Mouse (Mus musculus) embryo, embryonic 9.5 days (tissue): Measurements from ENCODE around the gene Spred2.

Experiments
- DNase-seq: peaks from one replicate; pipeline ENCODE4 v3.0.0-alpha.2; 2017; ENCODE audit errors: extremely low spot score

Spred2 gene

DNA sequence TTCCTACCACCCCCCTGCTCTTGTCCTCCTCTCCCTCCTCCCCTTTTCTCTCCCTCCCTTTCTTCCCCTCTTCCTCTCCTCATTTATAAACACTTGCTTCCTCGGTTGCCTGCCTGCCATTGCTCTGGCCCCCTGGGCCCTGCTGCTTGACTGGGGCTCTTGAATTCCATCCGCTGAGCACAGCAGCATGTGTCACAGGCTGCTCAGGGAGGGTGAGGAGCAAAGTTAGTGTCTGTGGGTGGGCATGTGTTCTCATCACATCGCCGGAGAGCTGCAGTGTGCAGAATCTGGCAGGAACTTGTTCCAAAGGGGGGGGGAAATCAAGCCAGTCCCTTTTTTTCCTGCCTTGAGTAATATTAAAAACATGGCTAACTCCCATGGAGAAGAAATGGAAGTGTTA is 59.1 kb downstream of the Spred2 start:
- DNase-seq: no peak

DNA sequence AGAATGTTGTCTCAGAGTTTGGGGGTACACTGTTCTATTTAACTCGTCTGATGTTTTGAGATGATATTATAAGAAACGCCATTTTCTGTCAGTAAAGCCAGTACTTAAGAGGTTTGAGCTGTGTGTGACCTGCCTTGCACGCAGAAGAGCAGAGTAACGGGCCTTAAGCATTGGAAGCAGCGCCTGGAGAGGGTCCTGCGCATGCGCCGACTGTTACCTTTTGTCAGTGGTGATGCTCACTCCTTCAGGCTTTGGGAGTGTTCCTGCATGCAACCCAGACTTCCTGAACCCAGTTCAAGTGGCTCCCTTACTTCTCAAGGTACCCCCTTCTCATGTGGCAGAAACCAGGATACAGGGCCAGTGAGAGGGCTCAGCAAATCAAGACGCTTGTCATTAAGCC is 59.9 kb downstream of the Spred2 start:
- DNase-seq: no peak

DNA sequence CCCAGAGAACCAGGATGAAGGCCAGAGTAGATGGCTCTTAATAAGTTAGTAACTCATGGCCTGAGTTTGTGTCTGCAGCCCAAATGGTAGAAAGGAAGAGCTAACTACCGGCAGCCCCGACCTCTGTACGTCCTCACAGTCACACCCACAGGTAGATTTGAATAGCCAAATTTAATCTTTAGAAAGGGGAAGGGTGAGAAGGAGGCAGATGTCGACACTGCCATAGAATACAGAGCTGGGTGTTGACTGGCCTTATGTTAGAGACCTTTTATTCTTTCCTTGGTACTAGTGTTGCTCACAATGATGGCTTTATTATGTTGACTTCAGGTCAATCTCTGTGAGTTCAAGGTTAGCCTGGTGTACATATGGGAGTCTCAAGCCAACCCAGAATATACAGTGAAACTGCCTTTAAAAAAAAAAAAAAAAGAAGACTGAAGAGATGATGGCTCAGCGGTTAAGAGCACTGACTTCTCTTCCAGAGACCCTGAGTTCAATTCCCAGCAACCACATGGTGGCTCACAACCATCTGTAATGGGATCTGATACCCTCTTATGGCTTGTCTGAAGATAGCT is 61.2 kb downstream of the Spred2 start:
- DNase-seq: no peak

DNA sequence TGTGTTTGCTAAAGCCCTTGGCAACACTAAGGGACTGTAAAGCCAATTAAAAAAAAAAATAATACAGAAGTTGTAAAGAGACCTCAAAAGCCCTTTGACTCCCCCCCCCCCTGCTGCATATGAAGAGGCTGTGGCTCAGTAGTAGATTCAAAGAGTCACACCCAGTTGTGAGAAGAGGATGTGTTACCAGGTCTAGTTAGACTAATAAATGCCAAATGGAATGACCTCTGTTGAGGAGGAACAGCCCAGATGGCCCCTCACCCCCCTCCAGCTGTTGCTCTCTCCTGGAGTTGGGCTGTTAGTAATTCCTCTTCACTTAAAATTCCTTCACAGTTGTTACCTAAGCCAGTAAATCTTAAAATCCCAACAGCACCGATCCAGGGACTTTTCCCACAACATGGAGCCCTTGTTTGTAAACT is 62.3 kb downstream of the Spred2 start:
- no peak for DNase-seq

GRCm38 (mm10) chr11:19986871-19987755 is 62.9 kb downstream of the Spred2 start:
- DNase-seq: peak; percentile 66

- DNase-seq: peak; percentile 52
Observed at GRCm38 (mm10) chr11:19987756-19988091, 63.5 kb downstream of the Spred2 start.

- no peak for DNase-seq
Observed at GRCm38 (mm10) chr11:19988224-19988623, 64.0 kb downstream of the Spred2 start.

GRCm38 (mm10) chr11:19988631-19989030 is 64.5 kb downstream of the Spred2 start:
- DNase-seq: no peak

DNA sequence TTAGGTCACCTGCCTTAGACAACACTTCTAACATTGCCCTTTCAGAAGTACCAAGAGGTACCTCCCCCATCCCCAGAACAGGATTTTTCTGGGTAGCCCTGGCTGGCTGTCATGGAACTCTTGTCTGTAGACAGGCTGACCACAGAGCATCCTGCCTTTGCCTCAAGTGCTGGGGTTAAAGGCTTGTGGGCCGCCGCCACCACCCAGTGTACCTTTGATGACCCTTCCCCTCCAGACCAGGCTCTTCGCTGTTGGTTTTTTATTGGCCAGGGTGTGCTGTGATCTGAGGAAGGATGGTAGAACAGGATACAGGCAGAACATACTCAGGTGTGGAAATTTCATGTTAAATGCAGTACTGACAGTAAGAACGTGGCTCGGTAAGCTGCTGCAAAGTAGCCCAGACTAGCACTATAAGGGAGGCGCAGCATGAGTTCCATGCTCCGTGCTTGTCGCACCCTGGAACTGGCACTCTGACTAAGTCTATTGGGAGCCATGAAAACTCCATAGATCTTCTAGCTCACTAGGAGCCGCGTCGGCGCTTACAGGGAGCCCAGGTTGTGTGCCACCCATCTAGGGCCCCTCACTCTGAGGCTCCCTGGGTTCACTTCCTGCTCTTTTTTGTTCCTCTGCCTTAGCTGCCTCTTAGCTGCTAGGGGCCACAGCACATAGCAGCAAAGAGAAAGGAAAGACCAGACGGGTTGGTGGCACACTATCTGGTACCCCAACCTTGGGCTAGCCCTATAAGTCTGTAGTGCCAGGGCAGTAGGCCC is 65.2 kb downstream of the Spred2 start:
- DNase-seq: no peak

GRCm38 (mm10) chr11:19990731-19991130 is 66.6 kb downstream of the Spred2 start:
- no peak for DNase-seq

GRCm38 (mm10) chr11:19991303-19991976 is 67.3 kb downstream of the Spred2 start:
- no peak for DNase-seq

GRCm38 (mm10) chr11:19992341-19993281 is 68.4 kb downstream of the Spred2 start:
- DNase-seq: no peak

DNA sequence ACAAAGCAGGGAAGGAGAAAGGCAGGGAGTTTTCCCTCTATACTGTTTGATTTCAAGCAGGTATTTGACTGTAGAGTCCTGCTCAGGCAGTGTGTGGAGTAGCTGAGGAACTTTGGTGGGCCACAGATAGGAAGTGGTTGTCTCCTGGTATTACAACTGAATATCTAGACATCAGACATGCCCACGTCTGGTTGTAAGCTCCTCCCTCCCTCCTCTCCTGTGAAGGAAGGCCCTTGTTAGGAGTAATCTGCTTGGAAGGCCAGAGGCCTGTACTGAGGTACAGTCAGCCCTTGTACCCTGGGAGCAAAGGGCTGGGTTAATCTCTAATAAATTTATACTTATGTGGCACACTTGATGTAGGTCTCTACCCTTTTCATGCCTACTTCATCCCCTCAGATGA is 69.6 kb downstream of the Spred2 start:
- no peak for DNase-seq

GRCm38 (mm10) chr11:19994262-19994790 is 70.2 kb downstream of the Spred2 start:
- no peak for DNase-seq

GRCm38 (mm10) chr11:19997940-19998339 is 73.8 kb downstream of the Spred2 start:
- no peak for DNase-seq

GRCm38 (mm10) chr11:20002883-20003282 is 78.7 kb downstream of the Spred2 start:
- no peak for DNase-seq

DNA sequence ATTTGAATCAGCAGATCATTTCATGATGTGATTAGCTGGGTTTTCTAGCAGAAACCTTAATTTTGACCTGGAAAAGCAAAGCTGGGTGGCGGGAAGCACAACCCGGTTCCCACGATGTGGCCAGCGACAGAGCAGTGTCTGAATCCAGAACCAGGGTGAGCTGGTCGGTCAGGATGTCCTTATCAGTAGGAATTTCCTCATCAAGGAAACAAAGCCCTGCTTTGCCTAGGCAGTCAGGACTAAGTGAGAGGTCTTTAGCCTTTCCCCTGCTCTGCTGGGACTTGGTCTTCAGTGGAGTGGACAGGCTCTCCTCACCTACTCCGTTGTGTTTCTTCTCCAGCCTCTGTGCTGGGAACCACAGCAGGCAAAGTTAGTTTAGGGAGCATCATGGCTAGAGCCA is 83.5 kb downstream of the Spred2 start:
- no peak for DNase-seq

- DNase-seq: no peak
Observed at GRCm38 (mm10) chr11:20011210-20011978, 87.2 kb downstream of the Spred2 start.

DNA sequence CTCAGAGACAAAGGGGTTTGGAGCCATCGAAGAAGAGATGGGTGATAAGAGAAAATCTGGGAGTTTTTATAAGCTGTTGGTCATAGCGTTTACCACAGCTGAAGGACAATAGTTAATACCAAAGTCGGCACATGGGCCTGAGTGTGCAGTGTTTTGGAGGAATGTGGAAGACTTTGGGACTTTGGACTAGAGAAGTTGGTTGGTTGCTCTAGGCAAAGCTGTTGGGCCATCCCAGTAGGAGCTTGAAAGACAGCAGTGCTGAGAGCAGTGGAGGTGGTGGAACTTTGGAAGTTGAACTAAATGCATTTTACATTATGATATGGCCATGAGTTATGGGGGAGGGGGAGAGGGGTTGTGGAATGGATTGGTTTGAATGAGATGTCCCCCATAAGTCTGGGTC is 89.2 kb downstream of the Spred2 start:
- no peak for DNase-seq

DNA sequence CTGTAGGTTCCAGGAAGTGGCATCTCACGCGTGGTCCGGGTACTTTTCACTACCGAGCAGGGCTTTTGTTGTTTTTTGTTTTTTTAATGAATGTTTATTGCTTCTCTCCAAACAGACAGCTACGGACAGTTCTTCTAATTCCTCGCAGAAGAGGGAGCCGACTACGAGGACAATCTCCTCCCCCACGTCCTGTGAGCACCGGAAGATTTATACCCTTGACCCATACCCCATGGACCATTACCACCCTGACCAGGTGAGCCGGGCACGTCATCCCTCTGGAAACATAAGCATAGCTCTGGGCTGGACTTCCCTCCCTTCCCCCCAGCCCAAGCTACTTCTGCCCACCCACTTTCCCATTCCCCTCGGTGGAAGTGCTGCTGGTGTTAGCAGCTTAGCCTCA is 93.8 kb downstream of the Spred2 start:
- DNase-seq: no peak
